Mouse (Mus musculus) cortical plate, adult 2 months (tissue): ENCODE data around the gene Entpd3.

Source experiments
- CTCF ChIP-seq: fragments of 200-500 bp; IDR thresholded peaks from 2 replicates; pipeline ENCODE4 v1.5.1; 2011; ENCODE audit warnings: mild to moderate bottlenecking, control low read depth, low read length; ENCODE audit not compliant: insufficient read depth; ENCODE audit errors: extremely low read depth
- POLR2A ChIP-seq: fragments of 200-500 bp; IDR thresholded peaks from 2 replicates; pipeline ENCODE4 v1.6.1; 2011; ENCODE audit warnings: mild to moderate bottlenecking, low read length, control low read depth; ENCODE audit not compliant: insufficient read depth; ENCODE audit errors: extremely low read depth

- TF ChIP-seq POLR2A = no peak
- no peak for TF ChIP-seq CTCF
These were observed 26.8 kb downstream of the Entpd3 start for GRCm38 (mm10) chr9:120566384-120566783.
